Mouse (Mus musculus) ES-E14 (cell line): ENCODE measurements around the gene Myg1. TPM values are rescaled to one million over a fixed set of nuclear protein-coding genes. Genes with fewer than 3 reads are reported as not detected.

Experiments
- DNase-seq: peaks from one replicate; pipeline ENCODE4 v3.0.0-alpha.2; 2013; ENCODE audit warnings: low read depth, low spot score
- H3K27ac ChIP-seq: 2 replicates; pipeline ENCODE4 v1.5.1; 2012; ENCODE audit warnings: low read depth, mild to moderate bottlenecking, low read length, moderate library complexity, mixed read lengths; ENCODE audit not compliant: poor library complexity, insufficient read depth, severe bottlenecking
- H3K36me3 ChIP-seq: 2 replicates; pipeline ENCODE4 v1.6.1; 2012; ENCODE audit warnings: mild to moderate bottlenecking, low read length, moderate library complexity, mixed read lengths; ENCODE audit not compliant: control insufficient read depth, poor library complexity, insufficient read depth, severe bottlenecking
- H3K4me1 ChIP-seq, 2 experiments: fragments of 150-350 bp in 1 of 2; sonication (generic) in 1 of 2; 2 replicates each; pipeline ENCODE4 v1.6.1; 2012; ENCODE audit warnings: low read length in 2 of 2, mild to moderate bottlenecking in 1 of 2, mixed read lengths in 1 of 2; ENCODE audit not compliant: control insufficient read depth in 2 of 2, insufficient read depth in 2 of 2, poor library complexity in 1 of 2
- H3K4me3 ChIP-seq, 2 experiments: fragments of 150-350 bp in 1 of 2; sonication (generic) in 1 of 2; 2 replicates each; pipeline ENCODE4 v1.5.1; 2012; ENCODE audit warnings: low read length in 2 of 2, low read depth in 1 of 2, mild to moderate bottlenecking in 1 of 2, mixed read lengths in 1 of 2; ENCODE audit not compliant: insufficient read depth in 1 of 2, poor library complexity in 1 of 2, severe bottlenecking in 1 of 2
- H3K9ac ChIP-seq: 2 replicates; pipeline ENCODE4 v1.6.1; 2012; ENCODE audit warnings: low read depth, mild to moderate bottlenecking, low read length, mixed read lengths; ENCODE audit not compliant: poor library complexity, insufficient read depth, severe bottlenecking
- H3K9me3 ChIP-seq: fragments of 150-350 bp; sonication (generic); 2 replicates; pipeline ENCODE4 v1.6.1; 2012; ENCODE audit warnings: low read depth, mild to moderate bottlenecking, low read length; ENCODE audit not compliant: control insufficient read depth, insufficient read depth
- CHD2 ChIP-seq: IDR thresholded peaks from 2 replicates; pipeline ENCODE4 v1.6.1; 2014; ENCODE audit warnings: mild to moderate bottlenecking, low read depth, low read length, inconsistent platforms
- HCFC1 ChIP-seq: IDR thresholded peaks from 2 replicates; pipeline ENCODE4 v1.6.1; 2012; ENCODE audit warnings: low read length, inconsistent platforms, borderline replicate concordance; ENCODE audit not compliant: insufficient read depth
- MAFK ChIP-seq: IDR thresholded peaks from 2 replicates; pipeline ENCODE4 v1.6.1; 2014; ENCODE audit warnings: mild to moderate bottlenecking, low read depth, low read length, inconsistent platforms; ENCODE audit not compliant: insufficient read depth
- ZC3H11A ChIP-seq: IDR thresholded peaks from 2 replicates; pipeline ENCODE4 v1.6.1; 2012; ENCODE audit warnings: low read depth, mild to moderate bottlenecking, inconsistent platforms, low read length, borderline replicate concordance
- ZNF384 ChIP-seq: IDR thresholded peaks from 2 replicates; pipeline ENCODE4 v1.6.1; 2012; ENCODE audit warnings: low read depth, low read length, inconsistent platforms
- in situ Hi-C, 2 experiments: fragments of 600-800 bp; cut with MboI; formaldehyde crosslinking; loops; one replicate each; pipeline ENCODE4 v1.15.1; 2025; ENCODE audit warnings: low sequenced_read_pairs in 2 of 2, inconsistent platforms in 1 of 2; ENCODE audit not compliant: unreplicated experiment in 2 of 2
- total RNA-seq: library from RNA; depleted of rRNA; stranded (reverse); fragments of 300-350 nt; gene quantifications from 2 replicates; pipeline ENCODE4 v1.2.3, GENCODE M21; 2012; rRNA removed

Gene Myg1
- total RNA-seq, 1 experiment = 109 TPM

DNA sequence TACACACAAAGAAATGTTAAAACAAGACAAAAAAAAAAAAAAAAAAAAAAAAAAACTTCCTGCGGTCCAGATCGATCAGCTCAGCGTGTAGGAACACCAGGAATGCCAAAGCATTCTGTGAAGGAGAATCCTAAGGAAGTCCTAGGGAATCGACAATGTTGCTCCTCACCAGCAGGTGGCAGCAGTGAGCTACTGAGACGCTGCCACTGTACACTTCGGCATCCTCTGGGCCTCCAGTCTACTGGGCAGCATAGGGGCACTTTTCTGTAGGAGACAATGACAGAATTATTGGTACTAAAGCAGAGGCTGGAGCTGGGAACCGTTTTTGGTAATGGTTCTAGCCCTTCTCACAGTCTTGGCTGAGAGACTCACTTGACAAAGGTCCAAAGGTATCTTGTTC lies 50.1 kb downstream of the Myg1 start:
- H3K9ac ChIP-seq = no peak overlapping the region
- in situ Hi-C loops = no loop called here

DNA sequence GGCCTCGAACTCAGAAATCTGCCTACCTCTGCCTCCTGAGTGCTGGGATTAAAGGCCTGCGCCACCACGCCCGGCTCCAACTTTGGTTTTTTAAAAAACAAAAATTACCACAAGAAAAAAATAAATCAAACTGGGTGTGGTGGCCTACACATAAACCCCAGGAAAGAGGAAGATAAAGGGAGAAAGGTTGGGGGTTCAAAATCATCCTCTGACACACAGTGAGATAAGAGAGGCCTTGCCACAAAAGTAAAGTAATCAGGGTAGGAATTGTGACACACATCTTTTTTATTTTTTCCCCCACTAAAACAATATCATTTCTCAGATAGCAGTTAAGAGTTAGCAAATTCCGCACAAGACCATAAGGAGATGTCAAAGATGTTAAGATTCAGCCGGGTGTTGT lies 52.2 kb downstream of the Myg1 start:
- Histone ChIP-seq H3K36me3 (no peaks in the 10 kb centered on the region), H3K4me1 (peaks cover 0 to 12% of the 10 kb centered on the region in 2 experiments; a peak in 2 of 4 replicates), H3K9ac (no peak overlapping the region), H3K4me3 (no peak overlapping the region), H3K9me3 (no peaks in the 10 kb centered on the region), H3K27ac (no peak overlapping the region)
- TF ChIP-seq ZC3H11A = no peak
- no peak for TF ChIP-seq ZNF384
- TF ChIP-seq MAFK = no peak
- DNase-seq = no peak
- in situ Hi-C loops = no loop called here

More for the DNA sequence above, 50.1 kb downstream of the Myg1 start:
- Histone ChIP-seq H3K36me3 (no peaks in the 10 kb centered on the region), H3K27ac (no peak overlapping the region), H3K4me1 (peaks cover 0 to 16% of the 10 kb centered on the region in 2 experiments; a peak in 2 of 4 replicates), H3K4me3 (no peak overlapping the region), H3K9me3 (no peaks in the 10 kb centered on the region)
- DNase-seq = peak; percentile 77
- TF ChIP-seq CHD2 = no peak
- TF ChIP-seq ZC3H11A = peak; percentile 87; the same call in 1 of the 2 replicates
- no peak for TF ChIP-seq MAFK
- 0 out of 2 replicates have a peak, but pooled peaks have one; percentile 38 for TF ChIP-seq HCFC1
- TF ChIP-seq ZNF384 = peak; percentile 93

DNA sequence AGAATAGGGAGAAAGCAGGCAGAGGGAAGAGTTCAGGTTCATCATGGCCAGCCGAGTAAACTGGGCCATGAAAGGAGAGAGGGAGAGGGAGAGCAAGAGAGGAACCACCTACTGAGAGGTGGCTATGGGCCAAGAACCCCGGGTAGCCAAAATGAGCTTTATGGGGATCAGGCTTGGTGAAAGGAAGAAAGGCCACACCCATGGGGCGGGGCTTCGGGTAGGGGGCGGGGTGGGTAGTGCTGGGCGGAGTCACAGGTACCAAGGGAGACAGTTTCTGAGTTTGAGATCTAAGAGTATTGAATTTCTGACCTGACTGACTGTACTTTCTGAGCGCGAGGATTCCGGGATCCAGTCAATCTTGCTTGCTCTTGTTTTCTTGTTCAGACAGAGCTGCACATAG lies 55.1 kb downstream of the Myg1 start:
- H3K36me3 ChIP-seq = no peaks in the 10 kb centered on the region
- TF ChIP-seq HCFC1 = no peak
- TF ChIP-seq MAFK = no peak
- no peak for TF ChIP-seq ZC3H11A
- TF ChIP-seq CHD2 = no peak
- TF ChIP-seq ZNF384 = no peak
- H3K27ac ChIP-seq = peak overlapping the region; percentile 76
- peak overlapping the region; percentile 38 to 41; a peak in 3 of 4 replicates for H3K4me3 ChIP-seq
- H3K9me3 ChIP-seq = no peaks in the 10 kb centered on the region
- in situ Hi-C loops = no loop called here
- peaks cover 0 to 22% of the 10 kb centered on the region in 2 experiments; a peak in 2 of 4 replicates for H3K4me1 ChIP-seq
- DNase-seq = peak; percentile 75
- H3K9ac ChIP-seq = peak overlapping the region; percentile 16; the same call in 1 of the 2 replicates

Other genes starting within 250 kb of the Myg1 start
- 4.5 and 4.9 TPM in 2 replicates for gene Tns2, start 231.3 kb upstream of the Myg1 start, total RNA-seq
- 22.7 and 34.8 TPM in 2 replicates for gene Spryd3, start 195.5 kb upstream of the Myg1 start, total RNA-seq
- 4.2 and 7.5 TPM in 2 replicates for gene Igfbp6, start 187.3 kb upstream of the Myg1 start, total RNA-seq
- 5.3 and 9.5 TPM in 2 replicates for gene Soat2, start 181.2 kb upstream of the Myg1 start, total RNA-seq
- gene Zfp740, start 128.5 kb upstream of the Myg1 start, total RNA-seq = 97.3 and 98.5 TPM in 2 replicates
- gene Csad, start 127.0 kb upstream of the Myg1 start, total RNA-seq = 47.3 and 51.9 TPM in 2 replicates
- gene Itgb7, start 99.8 kb upstream of the Myg1 start, total RNA-seq = 34.0 and 93.0 TPM in 2 replicates
- gene Rarg, start 74.2 kb upstream of the Myg1 start, total RNA-seq = 101 and 115 TPM in 2 replicates
- gene Gm9918, start 61.1 kb upstream of the Myg1 start, total RNA-seq = 0.45 and 1.0 TPM in 2 replicates
- 89.9 and 95.7 TPM in 2 replicates for gene Mfsd5, start 52.3 kb upstream of the Myg1 start, total RNA-seq
- 84.1 TPM in 2 replicates for gene Espl1, start 35.4 kb upstream of the Myg1 start, total RNA-seq
- gene Pfdn5, start 5.6 kb upstream of the Myg1 start, total RNA-seq = 139 and 201 TPM in 2 replicates
- gene Aaas, start 19.1 kb downstream of the Myg1 start, total RNA-seq = 69.2 and 86.0 TPM in 2 replicates
- 0.09 TPM in 1 of 2 replicates, not detected in the other for gene Sp7, start 35.5 kb downstream of the Myg1 start, total RNA-seq
- gene Sp1, start 74.4 kb downstream of the Myg1 start, total RNA-seq = 93.4 and 130 TPM in 2 replicates
- 5.6 and 16.5 TPM in 2 replicates for gene Amhr2, start 113.7 kb downstream of the Myg1 start, total RNA-seq
- gene Prr13, start 127.3 kb downstream of the Myg1 start, total RNA-seq = 13.2 and 26.3 TPM in 2 replicates
- 206 and 377 TPM in 2 replicates for gene Pcbp2, start 138.8 kb downstream of the Myg1 start, total RNA-seq
- not detected in 2 replicates for gene Gm10337, start 172.0 kb downstream of the Myg1 start, total RNA-seq
- gene Map3k12, start 185.4 kb downstream of the Myg1 start, total RNA-seq = 18.1 and 25.4 TPM in 2 replicates
- gene Tarbp2, start 186.5 kb downstream of the Myg1 start, total RNA-seq = 163 and 184 TPM in 2 replicates
- gene Npff, start 193.2 kb downstream of the Myg1 start, total RNA-seq = 1.9 and 2.6 TPM in 2 replicates